Mouse (Mus musculus) hematopoietic multipotent progenitor cell, adult 10-12 weeks (in vitro differentiated cells): ENCODE results near the gene Olfr52. TPM values are rescaled to one million over a fixed set of nuclear protein-coding genes. Genes with fewer than 3 reads are reported as not detected.

Experiments used
- polyA plus RNA-seq: library from polyadenylated mRNA; stranded (reverse); fragments of >175 nt; gene quantifications from 2 replicates; pipeline ENCODE4 v1.2.3, GENCODE M21; 2012; ENCODE audit warnings: low replicate concordance

Olfr52 gene
- not detected in 2 replicates for polyA plus RNA-seq

GRCm38 (mm10) chr2:86185583-86185982 is at the start of gene Olfr52:
Olfr52 (minus strand) TSS chr2:86185683.

DNA sequence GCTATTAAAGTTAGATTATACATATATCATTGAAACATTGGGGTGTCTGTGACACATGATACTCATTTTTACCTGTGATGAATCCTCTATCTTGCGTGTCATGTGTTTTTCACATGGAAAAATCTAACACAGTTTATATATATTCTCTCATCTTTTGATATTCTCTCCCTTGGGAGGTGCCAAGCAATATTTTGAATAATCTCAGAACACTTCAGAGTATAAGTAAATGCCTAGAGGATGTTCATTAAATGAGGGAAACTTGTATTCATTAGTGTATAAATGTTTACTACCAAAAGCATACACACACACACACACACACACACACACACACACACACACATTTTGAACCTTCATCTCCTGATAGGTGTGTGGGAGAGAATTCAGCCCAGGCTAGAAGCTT is 45.8 kb upstream of the Olfr52 start, which contains the start of gene Olfr1047:
TSS of gene Olfr1047 (minus strand) at position 101 of the 400 bp plus-strand sequence.

GRCm38 (mm10) chr2:86219214-86219613 is 33.7 kb upstream of the Olfr52 start, which contains the start of gene Olfr1046:
Olfr1046 (minus strand) TSS chr2:86219314.

DNA sequence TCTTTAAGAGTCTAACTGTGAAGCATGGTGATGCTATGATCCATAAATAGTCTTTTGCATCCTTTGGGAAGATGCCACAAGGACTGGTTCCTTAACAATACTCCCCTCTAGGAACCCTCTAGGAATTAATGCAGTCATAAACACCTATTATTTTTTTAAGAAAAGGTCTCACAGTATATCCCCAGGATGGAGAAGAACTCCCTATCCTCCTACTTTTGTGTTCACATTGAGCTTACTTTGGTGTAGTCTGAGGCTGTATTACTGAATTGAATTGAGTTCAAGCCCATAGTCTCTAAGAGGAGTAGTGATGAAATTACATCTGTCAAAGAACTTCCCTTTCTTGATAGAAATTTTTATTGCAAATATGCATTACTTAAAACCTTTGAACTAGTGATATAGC is 17.4 kb upstream of the Olfr52 start, which contains the start of gene Olfr1045:
TSS of gene Olfr1045 (minus strand) at position 101 of the 400 bp plus-strand sequence.

GRCm38 (mm10) chr2:86177720-86178119 is 7.8 kb downstream of the Olfr52 start, which contains the start of gene Olfr1044:
Olfr1044 (minus strand) TSS chr2:86177820.

DNA sequence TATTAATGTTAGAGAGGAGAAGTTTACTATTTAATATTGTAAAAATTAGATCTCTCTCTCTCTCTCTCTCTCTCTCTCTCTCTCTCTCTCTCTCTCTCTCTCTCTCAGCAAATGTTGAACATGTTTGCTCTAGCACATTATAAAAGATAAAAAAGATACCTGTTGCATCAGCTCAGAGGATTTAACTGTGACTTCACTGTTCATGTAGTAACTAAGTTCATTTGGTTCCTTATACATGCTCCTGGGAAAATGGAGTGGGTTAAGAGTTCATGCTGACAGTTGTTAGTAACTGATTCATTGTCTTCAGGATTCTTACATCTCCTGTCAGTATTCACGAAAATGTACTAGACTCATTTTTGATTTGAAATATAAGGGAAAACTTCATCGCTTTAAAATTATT is 18.1 kb downstream of the Olfr52 start, which contains the start of gene Olfr1043:
TSS of gene Olfr1043 (minus strand) at position 101 of the 400 bp plus-strand sequence.

GRCm38 (mm10) chr2:86161738-86162137 is 23.7 kb downstream of the Olfr52 start, which contains the start of gene Olfr1042:
Olfr1042 (minus strand) TSS chr2:86161838.

DNA sequence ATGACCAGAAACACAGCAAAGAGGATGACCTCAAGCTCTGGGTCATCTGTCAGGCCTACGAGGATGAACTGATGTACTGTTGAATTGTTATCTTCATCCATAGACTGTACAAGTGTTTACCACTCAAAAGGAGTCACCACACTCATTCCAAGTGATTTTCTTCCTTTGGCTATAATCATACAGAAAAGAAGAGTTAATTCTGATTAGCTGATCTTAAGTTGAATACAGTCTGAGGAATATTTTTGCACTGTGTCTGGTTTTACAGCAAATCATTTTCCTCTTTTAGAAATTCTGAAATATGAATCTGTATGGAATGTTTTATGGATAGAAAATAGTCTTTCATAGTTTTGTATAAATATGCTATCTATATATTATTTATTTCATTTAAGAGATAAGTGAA is 38.9 kb downstream of the Olfr52 start, which contains the start of gene Olfr1040:
TSS of gene Olfr1040 (minus strand) at position 101 of the 400 bp plus-strand sequence.

DNA sequence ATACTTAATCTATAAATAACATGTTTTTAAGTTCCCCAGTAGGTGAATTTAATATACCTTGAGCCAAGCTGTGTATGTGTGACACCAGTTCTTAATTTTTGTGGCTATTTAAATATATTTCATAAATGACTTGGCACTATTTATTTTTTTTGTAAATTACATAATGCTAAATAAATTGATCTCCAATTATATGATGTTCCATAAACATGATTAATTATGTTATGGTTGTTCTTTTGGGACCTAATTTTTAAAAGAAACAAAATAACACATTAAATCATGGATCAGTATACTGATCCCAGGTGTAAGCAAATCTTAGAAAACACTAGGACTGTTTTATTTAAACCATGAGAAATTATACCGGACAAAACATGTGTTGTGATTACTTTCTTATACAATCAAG is 49.7 kb downstream of the Olfr52 start, which contains the start of gene Olfr1039:
TSS of gene Olfr1039 (minus strand) at position 101 of the 400 bp plus-strand sequence.

Other genes with a start within 250 kb of the Olfr52 start
- gene Olfr1028, start 235.2 kb downstream of the Olfr52 start, polyA plus RNA-seq: not detected in 2 replicates
- gene Olfr1029, start 211.8 kb downstream of the Olfr52 start, polyA plus RNA-seq: not detected in 2 replicates
- gene Olfr1030, start 206.4 kb downstream of the Olfr52 start, polyA plus RNA-seq: not detected in 2 replicates
- gene Olfr1031, start 195.4 kb downstream of the Olfr52 start, polyA plus RNA-seq: not detected in 2 replicates
- gene Olfr1032, start 180.1 kb downstream of the Olfr52 start, polyA plus RNA-seq: not detected in 2 replicates
- not detected in 2 replicates for gene Olfr1033, start 165.1 kb downstream of the Olfr52 start, polyA plus RNA-seq
- gene Olfr1034, start 139.8 kb downstream of the Olfr52 start, polyA plus RNA-seq: not detected in 2 replicates
- not detected in 2 replicates for gene Olfr1036, start 111.7 kb downstream of the Olfr52 start, polyA plus RNA-seq
- gene Olfr1037, start 98.3 kb downstream of the Olfr52 start, polyA plus RNA-seq: not detected in 2 replicates
- gene Olfr1039, start 49.8 kb downstream of the Olfr52 start, polyA plus RNA-seq: not detected in 2 replicates
- not detected in 2 replicates for gene Olfr1040, start 39.0 kb downstream of the Olfr52 start, polyA plus RNA-seq
- not detected in 2 replicates for gene Olfr1042, start 23.8 kb downstream of the Olfr52 start, polyA plus RNA-seq
- not detected in 2 replicates for gene Olfr1043, start 18.2 kb downstream of the Olfr52 start, polyA plus RNA-seq
- gene Olfr1044, start 7.9 kb downstream of the Olfr52 start, polyA plus RNA-seq: 0.09 TPM in 1 of 2 replicates, not detected in the other
- gene Olfr1045, start 17.3 kb upstream of the Olfr52 start, polyA plus RNA-seq: not detected in 2 replicates
- not detected in 2 replicates for gene Olfr1046, start 33.6 kb upstream of the Olfr52 start, polyA plus RNA-seq
- not detected in 2 replicates for gene Olfr1047, start 45.7 kb upstream of the Olfr52 start, polyA plus RNA-seq
- not detected in 2 replicates for gene Olfr1048, start 54.6 kb upstream of the Olfr52 start, polyA plus RNA-seq
- gene Olfr1049, start 72.6 kb upstream of the Olfr52 start, polyA plus RNA-seq: not detected in 2 replicates
- gene Olfr1051, start 93.4 kb upstream of the Olfr52 start, polyA plus RNA-seq: not detected in 2 replicates
- gene Olfr1052, start 106.8 kb upstream of the Olfr52 start, polyA plus RNA-seq: not detected in 2 replicates
- not detected in 2 replicates for gene Olfr1053, start 129.6 kb upstream of the Olfr52 start, polyA plus RNA-seq
- gene Olfr1054, start 149.8 kb upstream of the Olfr52 start, polyA plus RNA-seq: not detected in 2 replicates
- gene Olfr1055, start 164.6 kb upstream of the Olfr52 start, polyA plus RNA-seq: not detected in 2 replicates
- not detected in 2 replicates for gene Olfr1056, start 176.8 kb upstream of the Olfr52 start, polyA plus RNA-seq
- gene Olfr1057, start 192.7 kb upstream of the Olfr52 start, polyA plus RNA-seq: not detected in 2 replicates
- gene Olfr1058, start 202.9 kb upstream of the Olfr52 start, polyA plus RNA-seq: not detected in 2 replicates
- not detected in 2 replicates for gene Olfr1061, start 228.4 kb upstream of the Olfr52 start, polyA plus RNA-seq
- not detected in 2 replicates for gene Olfr1062, start 241.1 kb upstream of the Olfr52 start, polyA plus RNA-seq